Mouse (Mus musculus) gastrocnemius, adult 2 months (tissue): ENCODE data around the gene Epc2. TPM values are rescaled to one million over a fixed set of nuclear protein-coding genes. Genes with fewer than 3 reads are reported as not detected.
A peak's percentile ranks its signal among the peaks of the same experiment; 100 is the strongest.

ENCODE experiments used
- DNase-seq: peaks from one replicate; pipeline ENCODE4 v3.0.0; 2022
- H3K27ac ChIP-seq: fragments of 200-600 bp; 2 replicates; pipeline ENCODE4 v1.8.1; 2022; ENCODE audit warnings: mild to moderate bottlenecking
- H3K4me3 ChIP-seq: fragments of 200-600 bp; 2 replicates; pipeline ENCODE4 v1.8.1; 2022; ENCODE audit warnings: mild to moderate bottlenecking, moderate library complexity
- CTCF ChIP-seq: fragments of 200-600 bp; IDR thresholded peaks from 2 replicates; pipeline ENCODE4 v1.8.1; 2022; ENCODE audit warnings: antibody characterized with exemption, mild to moderate bottlenecking, moderate library complexity
- intact Hi-C: fragments of 180-260 bp; cut with DNase I; formaldehyde crosslinking; loops from one replicate; pipeline ENCODE4 v1.15.1; 2025
- total RNA-seq, 2 experiments: library from RNA; stranded (reverse); gene quantifications; 2 replicates each; pipeline ENCODE4 v1.2.3; 2021

Gene Epc2
- total RNA-seq, 2 experiments from 2014 or later, result 14.1 to 17.1 TPM

DNA sequence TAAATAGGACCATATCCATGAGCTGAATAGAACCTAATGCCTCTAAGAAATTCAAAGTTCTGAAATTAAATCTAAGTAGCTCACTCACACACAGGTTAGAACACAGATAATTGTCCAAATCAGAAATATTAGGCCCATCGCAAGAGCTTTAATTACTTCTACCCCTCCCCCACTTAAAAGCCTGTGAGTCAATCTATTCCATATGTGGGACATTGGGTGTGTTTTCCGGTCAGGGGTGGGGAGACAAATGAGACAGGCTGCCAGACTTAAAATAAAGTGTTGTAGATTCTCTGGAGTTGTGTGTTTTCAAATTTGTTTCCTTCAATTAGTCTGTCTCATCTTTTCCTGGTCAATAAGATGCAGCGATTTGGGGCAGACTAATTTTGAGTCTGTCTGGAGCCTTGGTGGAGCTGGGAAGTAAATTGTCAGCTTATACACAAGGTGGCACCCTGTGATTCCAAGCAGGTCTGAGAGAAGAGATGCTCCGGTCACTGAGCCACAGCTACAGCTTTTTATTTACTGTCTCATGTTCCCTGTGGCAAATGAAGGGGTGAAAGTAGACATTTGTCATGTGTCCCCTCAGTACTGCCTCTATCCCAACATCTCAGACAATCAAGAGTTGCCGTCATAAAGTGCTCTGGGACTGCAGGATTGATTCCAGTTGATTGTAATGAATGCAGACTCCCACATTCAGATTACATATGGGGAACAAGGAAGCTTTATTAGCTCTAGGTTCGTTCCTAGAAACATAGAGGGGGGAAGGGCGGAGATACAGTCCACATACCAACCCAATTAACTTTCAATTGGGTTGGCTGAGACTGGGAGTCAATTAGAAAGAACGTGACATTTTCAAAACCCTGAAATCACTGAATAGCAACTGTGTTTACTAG lies 3.5 kb upstream of the Epc2 start:
- no peak overlapping the region for H3K27ac ChIP-seq
- intact Hi-C loops, result loop anchor here (2.0 kb wide), 1 partner anchor 279 kb away; no protein-coding TSS in a partner anchor
- peak; percentile 49 for TF ChIP-seq CTCF
- no peak overlapping the region for H3K4me3 ChIP-seq
- DNase-seq, result no peak

DNA sequence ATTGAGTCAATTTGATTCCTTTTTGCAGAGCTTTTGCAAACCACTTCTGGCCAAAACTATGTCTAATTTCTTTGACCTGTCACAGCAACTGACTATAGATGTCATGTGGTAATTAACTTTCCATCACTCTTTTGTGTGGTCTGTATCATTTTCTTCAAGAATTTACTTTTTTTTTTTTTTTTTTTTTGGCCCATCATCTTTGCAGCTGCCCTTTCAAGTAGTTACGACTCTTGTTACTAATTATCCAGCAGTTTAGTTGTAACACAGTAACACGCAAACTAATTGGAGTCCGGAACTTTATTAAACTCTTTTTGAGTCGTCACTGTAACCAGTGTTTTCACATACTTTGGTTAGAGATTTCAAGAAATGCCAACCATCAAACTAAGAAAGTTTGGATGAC lies 819 bp upstream of the Epc2 start:
- peak overlapping the region; percentile 99 for H3K4me3 ChIP-seq
- intact Hi-C loops, result no loop called here
- no peak for DNase-seq
- TF ChIP-seq CTCF, result no peak
- peak overlapping the region; percentile 100 for H3K27ac ChIP-seq

DNA sequence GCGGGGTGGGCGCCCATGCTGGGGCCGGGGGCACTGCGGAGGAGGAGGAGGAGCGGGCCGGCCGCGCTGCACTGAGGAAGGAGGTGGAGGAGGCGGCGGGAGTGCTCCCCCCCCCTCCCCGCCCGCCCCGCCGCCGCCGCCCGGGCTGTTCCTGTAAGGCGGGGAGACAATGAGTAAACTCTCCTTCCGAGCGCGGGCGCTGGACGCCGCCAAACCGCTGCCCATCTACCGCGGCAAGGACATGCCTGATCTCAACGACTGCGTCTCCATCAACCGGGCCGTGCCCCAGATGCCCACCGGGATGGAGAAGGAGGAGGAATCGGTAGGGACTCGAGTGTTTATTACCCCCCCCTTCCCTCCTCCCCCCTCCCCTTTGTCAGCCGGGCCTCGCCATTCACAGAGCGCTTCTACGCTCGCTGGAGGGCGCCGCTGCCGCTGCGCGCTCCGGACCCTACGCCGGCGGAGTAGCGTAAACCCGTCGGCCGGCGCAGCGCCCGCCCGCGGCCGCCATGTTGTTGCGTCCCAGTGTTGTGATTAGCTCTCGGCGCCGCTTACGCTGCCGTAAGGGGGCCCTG lies 438 bp downstream of the Epc2 start:
- peak overlapping the region; percentile 100 for H3K27ac ChIP-seq
- intact Hi-C loops, result no loop called here
- peak; percentile 24 for TF ChIP-seq CTCF
- H3K4me3 ChIP-seq, result peak overlapping the region; percentile 99
- peak; percentile 96 for DNase-seq

DNA sequence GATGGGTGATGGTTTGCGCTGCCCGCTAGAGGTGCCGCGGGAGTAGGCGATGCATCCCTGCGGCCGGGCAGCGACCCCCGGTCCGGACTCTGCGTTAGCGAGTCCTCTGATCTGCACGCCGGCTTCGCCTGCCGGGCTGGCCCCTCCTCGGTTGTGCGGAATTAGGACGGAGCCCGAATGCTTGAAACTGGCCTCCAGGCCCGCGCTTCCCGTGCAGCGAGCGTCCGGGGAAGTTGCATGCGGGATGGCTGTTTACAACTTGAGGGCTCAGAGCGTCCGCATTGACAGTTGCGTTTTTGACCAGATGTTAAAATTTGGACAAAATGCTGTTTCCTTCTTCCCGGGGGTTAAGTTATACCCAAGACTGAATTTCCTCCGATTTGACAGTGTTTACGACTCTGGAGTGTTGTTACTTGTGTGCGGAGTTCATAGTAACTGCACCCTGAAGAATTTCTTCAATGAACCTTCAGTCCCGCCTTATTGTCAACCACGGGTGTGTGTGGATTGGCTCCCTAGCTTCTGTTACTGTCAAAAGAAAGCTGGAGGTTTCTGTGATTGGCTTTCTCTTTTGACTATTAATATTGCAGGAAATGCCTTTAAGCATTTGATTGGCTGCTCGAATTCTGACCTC lies 1.3 kb downstream of the Epc2 start:
- Histone ChIP-seq H3K4me3 (peak overlapping the region; percentile 99), H3K27ac (peak overlapping the region; percentile 100)
- peak; percentile 57 for DNase-seq
- intact Hi-C loops, result no loop called here
- TF ChIP-seq CTCF, result no peak

DNA sequence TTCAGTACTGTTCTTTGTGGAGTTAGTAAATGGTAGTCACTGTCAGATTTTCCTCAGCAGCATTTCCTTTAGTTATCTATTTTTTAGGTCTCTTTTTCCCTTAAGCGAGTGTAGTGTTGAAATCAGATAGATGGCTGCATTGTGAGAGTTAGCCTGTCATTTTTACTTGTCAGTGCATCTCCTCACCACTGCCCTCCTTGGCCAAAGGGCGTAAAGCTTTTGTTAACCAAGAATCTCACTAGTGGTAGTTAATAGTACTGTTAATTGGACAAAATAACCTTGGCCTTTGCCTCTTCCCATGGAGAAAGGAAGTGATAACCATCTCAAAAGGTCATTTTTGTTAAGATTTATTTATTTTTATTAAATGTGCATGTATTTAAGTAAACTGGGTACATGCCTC lies 6.5 kb downstream of the Epc2 start:
- H3K27ac ChIP-seq, result no peak overlapping the region
- TF ChIP-seq CTCF, result no peak
- no peak overlapping the region for H3K4me3 ChIP-seq
- no peak for DNase-seq
- intact Hi-C loops, result loop anchor here (5.0 kb wide), 1 partner anchor 40 kb away; no protein-coding TSS in a partner anchor

DNA sequence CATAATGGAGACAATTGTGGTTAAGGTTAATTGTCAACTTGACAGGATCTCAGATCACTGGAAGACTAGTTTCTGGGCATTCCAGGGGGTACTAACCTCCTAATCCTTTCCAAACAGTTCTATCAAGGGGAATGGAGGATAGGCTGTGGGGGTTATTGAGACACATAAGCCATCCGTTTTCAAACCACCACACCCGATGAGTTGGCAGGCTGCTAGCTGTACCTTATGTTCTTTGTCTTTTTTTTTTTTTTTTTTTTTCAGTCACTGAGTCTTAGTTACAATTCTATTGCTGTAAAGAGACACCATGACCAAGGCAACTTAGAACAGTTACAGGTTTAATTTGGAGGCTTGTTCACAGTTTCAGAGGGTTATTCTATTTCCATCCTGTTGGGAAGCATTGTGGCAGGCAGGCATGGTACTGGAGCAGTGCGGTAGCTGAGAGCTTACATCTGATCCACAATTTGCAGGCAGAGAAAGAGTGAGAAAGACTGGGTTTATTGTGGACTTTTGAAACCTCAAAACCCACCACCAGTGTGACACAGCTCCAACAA lies 14.5 kb downstream of the Epc2 start:
- Histone ChIP-seq H3K27ac (no peak overlapping the region), H3K4me3 (no peak overlapping the region)
- intact Hi-C loops, result no loop called here
- TF ChIP-seq CTCF, result no peak
- DNase-seq, result no peak

DNA sequence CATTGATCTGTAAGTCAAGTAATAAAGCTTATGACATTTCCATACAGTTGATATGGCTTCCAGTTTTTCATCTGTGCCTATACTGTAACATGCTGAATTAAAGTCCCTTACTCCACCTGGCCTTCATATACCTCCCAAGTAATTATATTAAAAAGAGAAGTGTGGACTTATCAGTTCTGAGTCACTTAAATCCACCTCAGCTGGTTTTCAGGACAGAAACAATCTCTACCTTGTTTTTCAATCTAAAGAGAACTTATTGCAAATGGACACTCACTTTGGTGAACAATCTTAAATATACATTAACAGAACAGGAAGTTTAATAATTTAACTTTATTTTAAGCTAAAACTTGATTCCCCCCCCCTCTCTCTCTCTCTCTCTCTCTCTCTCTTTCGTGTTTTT lies 15.8 kb downstream of the Epc2 start:
- TF ChIP-seq CTCF, result no peak
- Histone ChIP-seq H3K27ac (no peak overlapping the region), H3K4me3 (no peak overlapping the region)
- DNase-seq, result no peak
- intact Hi-C loops, result no loop called here

DNA sequence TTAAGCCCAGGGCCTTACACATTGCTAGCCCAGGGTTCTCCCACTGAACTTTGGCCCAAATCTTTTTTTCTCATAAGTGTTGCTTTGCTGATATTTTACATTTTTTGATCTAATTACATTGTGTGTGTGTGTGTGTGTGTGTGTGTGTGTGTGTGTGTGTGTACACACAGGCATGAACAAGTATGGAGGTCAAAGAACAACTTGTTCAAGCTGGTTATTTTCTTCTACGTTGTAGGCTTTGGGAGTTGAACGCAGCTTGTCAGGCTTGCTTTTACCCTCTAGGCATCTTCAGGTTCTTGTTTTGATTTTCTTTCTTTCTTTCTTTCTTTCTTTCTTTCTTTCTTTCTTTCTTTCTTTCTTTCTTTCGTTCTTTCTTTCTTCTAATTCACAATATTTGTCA lies 19.9 kb downstream of the Epc2 start:
- Histone ChIP-seq H3K4me3 (no peak overlapping the region), H3K27ac (no peak overlapping the region)
- DNase-seq, result no peak
- TF ChIP-seq CTCF, result no peak
- intact Hi-C loops, result no loop called here

DNA sequence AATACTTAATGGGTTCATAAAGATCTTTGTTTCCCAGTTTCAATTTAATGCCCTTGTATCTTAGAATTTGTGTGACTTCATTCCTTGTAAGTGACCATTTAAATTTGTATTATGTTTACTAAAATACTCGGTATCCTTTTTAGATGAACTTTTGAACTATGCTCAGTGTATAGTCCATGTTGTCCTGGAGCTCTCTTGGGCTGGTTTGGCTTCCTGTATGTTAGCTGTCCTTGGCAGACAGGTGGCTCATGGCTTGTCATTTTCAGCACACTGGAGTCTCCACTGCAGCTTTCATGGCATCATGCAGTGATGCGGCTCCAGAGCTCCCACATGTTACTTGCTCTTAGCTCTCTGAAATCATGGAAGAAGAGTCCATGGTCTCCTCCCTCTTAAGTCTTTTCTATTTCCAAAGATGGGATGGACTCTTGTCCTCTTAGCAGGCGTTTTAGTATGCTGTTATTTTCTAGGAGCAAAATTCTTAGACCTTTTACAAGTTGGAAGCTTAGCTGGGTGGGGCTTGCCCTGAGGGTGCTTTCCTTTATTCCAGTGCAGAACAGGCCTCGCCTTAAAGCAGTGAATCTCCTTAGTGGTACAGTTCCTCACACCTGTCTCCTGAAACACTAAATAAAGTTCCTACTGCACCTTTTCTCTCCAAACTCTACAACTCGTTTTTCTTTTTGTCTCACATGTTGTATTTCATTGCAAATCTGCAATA lies 20.5 kb downstream of the Epc2 start:
- no peak for TF ChIP-seq CTCF
- DNase-seq, result no peak
- Histone ChIP-seq H3K4me3 (no peak overlapping the region), H3K27ac (no peak overlapping the region)
- intact Hi-C loops, result no loop called here

DNA sequence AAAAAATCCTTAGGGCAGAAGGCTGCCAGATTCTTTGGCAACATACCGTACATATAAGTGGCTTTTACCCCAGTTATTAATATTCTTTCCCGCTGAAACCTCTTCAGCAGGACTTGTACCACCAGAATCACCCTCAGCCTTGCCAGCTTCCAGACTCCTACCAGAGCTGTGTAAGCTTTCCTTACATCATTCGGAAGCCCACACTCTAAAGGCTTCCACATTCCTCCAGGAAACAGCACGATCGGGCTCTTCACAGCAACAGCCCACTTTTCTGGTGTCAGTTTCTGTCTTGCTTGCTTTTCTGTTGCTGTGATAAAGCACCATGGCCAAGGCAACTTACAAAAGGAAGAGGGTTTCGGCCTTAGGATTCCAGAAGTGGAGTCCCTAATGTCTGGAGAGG lies 21.2 kb downstream of the Epc2 start:
- intact Hi-C loops, result no loop called here
- Histone ChIP-seq H3K27ac (no peak overlapping the region), H3K4me3 (no peak overlapping the region)
- DNase-seq, result no peak
- no peak for TF ChIP-seq CTCF

DNA sequence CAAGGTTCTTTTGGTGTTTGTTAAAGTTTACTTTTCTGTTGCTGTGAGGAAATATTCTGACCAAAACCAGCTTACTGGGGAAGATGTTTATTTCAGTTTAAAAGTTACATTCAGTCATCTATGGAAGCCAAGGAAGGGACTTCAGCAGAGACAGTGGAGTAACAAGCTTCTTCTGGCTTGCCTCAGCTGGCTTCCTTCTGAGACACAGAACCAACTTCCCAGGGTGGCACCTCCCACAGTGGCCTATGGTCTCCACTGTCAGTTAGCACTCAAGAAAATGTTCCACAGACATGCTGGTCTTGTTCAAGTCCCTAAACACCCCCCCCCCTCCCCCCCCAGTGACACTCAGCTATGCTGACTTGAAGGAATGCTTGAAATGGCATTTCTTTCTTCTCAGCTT lies 30.9 kb downstream of the Epc2 start:
- TF ChIP-seq CTCF, result no peak
- Histone ChIP-seq H3K4me3 (no peak overlapping the region), H3K27ac (no peak overlapping the region)
- DNase-seq, result no peak
- intact Hi-C loops, result no loop called here

DNA sequence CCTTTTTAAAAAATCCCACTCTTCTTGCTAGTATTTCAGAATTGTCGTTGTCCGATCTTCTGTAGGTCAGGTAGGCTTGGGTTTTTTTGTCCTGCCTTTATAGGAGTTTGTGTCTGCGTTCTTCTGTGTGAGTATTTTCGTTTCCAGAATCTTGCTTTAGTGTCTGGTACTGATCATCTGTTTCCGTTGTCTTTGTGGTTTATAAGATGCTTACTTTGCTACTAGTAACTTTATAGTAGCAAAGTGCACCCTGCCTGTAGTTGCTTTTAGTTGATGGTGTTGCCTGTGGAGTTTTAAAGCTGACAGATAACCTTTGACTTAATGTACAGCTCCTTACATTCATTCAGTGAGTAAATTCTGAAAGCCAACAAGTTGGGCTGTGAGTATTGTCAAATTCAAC lies 32.1 kb downstream of the Epc2 start:
- Histone ChIP-seq H3K27ac (no peak overlapping the region), H3K4me3 (no peak overlapping the region)
- intact Hi-C loops, result no loop called here
- TF ChIP-seq CTCF, result no peak
- DNase-seq, result no peak
